Comparison of ENCODE assay signal across 8 mouse cellular contexts in the genomic region with DNA sequence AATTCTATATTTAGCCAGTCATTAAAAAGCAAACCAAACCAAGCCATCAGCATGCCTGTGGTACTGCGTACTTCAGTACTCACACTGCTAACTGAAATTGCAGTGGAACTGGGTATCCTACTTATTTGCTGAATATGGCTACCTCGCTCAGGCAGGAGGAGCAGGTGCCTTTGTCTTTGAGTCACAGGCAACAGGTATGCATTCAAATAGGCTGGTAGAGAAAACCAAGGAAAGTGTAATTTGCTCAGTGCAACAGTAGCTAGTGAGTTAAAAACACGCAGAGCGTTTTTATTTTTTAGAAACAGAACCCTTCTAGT. TPM values are rescaled to one million over a fixed set of nuclear protein-coding genes. Genes with fewer than 3 reads are reported as not detected.
A peak's percentile ranks its signal among the peaks of the same experiment; 100 is the strongest.
DNase-seq lines count a peak whose midpoint lies in the region; ATAC-seq and TF ChIP-seq lines count a peak whose summit lies in the region.

No protein-coding gene starts in this region.

- H3K9me3 ChIP-seq in limb, embryonic 15.5 days = no peaks in the 10 kb centered on the region
- no peaks in the 10 kb centered on the region for H3K9me3 ChIP-seq in stomach, embryonic 15.5 days

- no peaks in the 10 kb centered on the region for H3K27me3 ChIP-seq in cerebellum, adult 2 months (ENCODE audit: control insufficient read depth, insufficient read depth, low read length)
- H3K27me3 ChIP-seq in thymus, adult 2 months (ENCODE audit: control insufficient read depth, insufficient read depth, low read length) = no peaks in the 10 kb centered on the region
- H3K27me3 ChIP-seq in limb, embryonic 15.5 days = no peaks in the 10 kb centered on the region
- no peaks in the 10 kb centered on the region for H3K27me3 ChIP-seq in stomach, embryonic 15.5 days (replicated peaks)

- TF ChIP-seq CTCF in cerebellum, adult 2 months (IDR thresholded peaks at IDR 0.05; ENCODE audit: borderline replicate concordance, insufficient read depth, low read depth, low read length) = no peak
- no peak for TF ChIP-seq CTCF in thymus, adult 2 months (IDR thresholded peaks at IDR 0.05; ENCODE audit: borderline replicate concordance, control insufficient read depth, extremely low read depth, insufficient read depth, low read length, poor library complexity)

- WGBS in cerebellum, adult 2 months = 14% methylated on average over 4 of the region's 4 CpGs
- 3% methylated on average over 4 of the region's 4 CpGs for whole genome bisulfite sequencing in thymus, adult 2 months
- 10% methylated on average over 4 of the region's 4 CpGs for WGBS in limb, embryonic 15.5 days
- 8% methylated on average over 4 of the region's 4 CpGs for WGBS in stomach, embryonic 15.5 days

- H3K4me2 ChIP-seq in limb, embryonic 15.5 days = peak overlapping the region; percentile 83
- peak overlapping the region; percentile 86 for H3K4me2 ChIP-seq in stomach, embryonic 15.5 days

- no peaks in the 10 kb centered on the region for H3K36me3 ChIP-seq in thymus, adult 2 months (ENCODE audit: control insufficient read depth, insufficient read depth, low read length)
- H3K36me3 ChIP-seq in limb, embryonic 15.5 days = no peaks in the 10 kb centered on the region
- no peaks in the 10 kb centered on the region for H3K36me3 ChIP-seq in stomach, embryonic 15.5 days

- ATAC-seq in limb, embryonic 15.5 days (ENCODE audit: insufficient number of reproducible peaks, low FRiP score, low TSS enrichment, low read depth) = no peak
- ATAC-seq in stomach, embryonic 15.5 days (ENCODE audit: insufficient read depth, low FRiP score, low read depth) = peak; percentile 11; the same call in 1 of the 2 replicates

- no peak for DNase-seq in cerebellum, adult 2 months
- DNase-seq in cerebellum, adult 11-12 months = no peak
- peak; percentile 2 for DNase-seq in thymus, adult 2 months
- DNase-seq in thymus, postnatal 0 days (ENCODE audit: low spot score) = no peak
- no peak for DNase-seq in adrenal gland, postnatal 10 days
- no peak for DNase-seq in urinary bladder, postnatal 4 days (ENCODE audit: low spot score in 2 of 2)

- peak overlapping the region; percentile 48 for H3K9ac ChIP-seq in limb, embryonic 15.5 days
- H3K9ac ChIP-seq in stomach, embryonic 15.5 days = peak overlapping the region; percentile 43; the same call in 1 of the 2 replicates

- TF ChIP-seq POLR2A in cerebellum, adult 2 months (IDR thresholded peaks at IDR 0.05; ENCODE audit: borderline replicate concordance, insufficient read depth, low read length) = no peak
- TF ChIP-seq POLR2A in thymus, adult 2 months (IDR thresholded peaks at IDR 0.05; ENCODE audit: control insufficient read depth, extremely low read depth, insufficient read depth, low read length, poor library complexity) = no peak

- H3K4me1 ChIP-seq in cerebellum, adult 2 months (ENCODE audit: control insufficient read depth, insufficient read depth, low read length) = no peaks in the 10 kb centered on the region
- H3K4me1 ChIP-seq in thymus, adult 2 months (replicated peaks; ENCODE audit: control insufficient read depth, insufficient read depth, low read length) = no peaks in the 10 kb centered on the region; the same call in 1 of the 2 replicates
- H3K4me1 ChIP-seq in limb, embryonic 15.5 days = peaks cover 7% of the 10 kb centered on the region
- 0 out of 2 replicates have a peak, but pooled peaks cover 3% of the 10 kb centered on the region for H3K4me1 ChIP-seq in stomach, embryonic 15.5 days

- H3K4me3 ChIP-seq in cerebellum, adult 2 months (replicated peaks; ENCODE audit: insufficient read depth, low read depth, low read length) = peak overlapping the region; percentile 47
- H3K4me3 ChIP-seq in thymus, adult 2 months (ENCODE audit: control insufficient read depth, insufficient read depth, low read length) = peak overlapping the region; percentile 77
- peak overlapping the region; percentile 58 for H3K4me3 ChIP-seq in limb, embryonic 15.5 days
- H3K4me3 ChIP-seq in stomach, embryonic 15.5 days (replicated peaks) = peak overlapping the region; percentile 64

- no peak overlapping the region for H3K27ac ChIP-seq in cerebellum, adult 2 months (ENCODE audit: insufficient read depth, low read length)
- H3K27ac ChIP-seq in thymus, adult 2 months (ENCODE audit: control insufficient read depth, insufficient read depth, low read length) = no peak overlapping the region
- 0 out of 2 replicates have a peak overlapping the region, but pooled peaks have one; percentile 47 for H3K27ac ChIP-seq in limb, embryonic 15.5 days
- peak overlapping the region; percentile 88 for H3K27ac ChIP-seq in stomach, embryonic 15.5 days

RNA-seq across cellular contexts. Expression of gene Frrs1, which starts 1.9 kb away (rescaled TPM):
- 0.70 and 0.92 TPM in 2 replicates for polyA plus RNA-seq in cerebellum, adult 2 months (2012; rRNA removed)
- polyA plus RNA-seq in thymus, adult 2 months (2012; rRNA removed) = 19.2 and 24.8 TPM in 2 replicates
- 10.9 and 14.9 TPM in 2 replicates for polyA plus RNA-seq in thymus, postnatal 0 days (2015; fragmentation: Nextera tagmentation; extraction: Ambion mirVana)
- 12.6 and 15.6 TPM in 2 replicates for polyA plus RNA-seq in limb, embryonic 15.5 days (2015; fragmentation: Nextera tagmentation; extraction: Ambion mirVana)
- 34.5 and 40.5 TPM in 2 replicates for polyA plus RNA-seq in stomach, embryonic 15.5 days (2015; fragmentation: Nextera tagmentation; extraction: Ambion mirVana)
- 10 to 100 TPM; 13.9 to 17.4 TPM for total RNA-seq in adrenal gland, postnatal 10 days (2021)

RNA-seq across cellular contexts. Expression of gene Agl, which starts 53.2 kb away (rescaled TPM):
- 20.6 and 20.8 TPM in 2 replicates for polyA plus RNA-seq in cerebellum, adult 2 months (2012; rRNA removed)
- polyA plus RNA-seq in thymus, adult 2 months (2012; rRNA removed) = 8.0 and 8.9 TPM in 2 replicates
- polyA plus RNA-seq in thymus, postnatal 0 days (2015; fragmentation: Nextera tagmentation; extraction: Ambion mirVana) = 5.9 and 7.7 TPM in 2 replicates
- polyA plus RNA-seq in limb, embryonic 15.5 days (2015; fragmentation: Nextera tagmentation; extraction: Ambion mirVana) = 24.0 and 37.2 TPM in 2 replicates
- 13.8 and 14.0 TPM in 2 replicates for polyA plus RNA-seq in stomach, embryonic 15.5 days (2015; fragmentation: Nextera tagmentation; extraction: Ambion mirVana)
- 10 to 100 TPM; 43.5 to 66.5 TPM for total RNA-seq in adrenal gland, postnatal 10 days (2021)

Comparison
In these comparisons a context has a peak if more than half of its experiments do, and no peak if none do; other contexts are left out.
1. H3K27ac ChIP-seq: peak in limb, embryonic 15.5 days (single experiment) and stomach, embryonic 15.5 days (single experiment); none in cerebellum, adult 2 months (single experiment) and thymus, adult 2 months (single experiment).
2. Peak in every context shown above with its lines, with median percentiles within 50 percentile points of each other: H3K4me3 ChIP-seq.